Mouse (Mus musculus): ENCODE data around the gene Fto.

Gene Fto

DNA sequence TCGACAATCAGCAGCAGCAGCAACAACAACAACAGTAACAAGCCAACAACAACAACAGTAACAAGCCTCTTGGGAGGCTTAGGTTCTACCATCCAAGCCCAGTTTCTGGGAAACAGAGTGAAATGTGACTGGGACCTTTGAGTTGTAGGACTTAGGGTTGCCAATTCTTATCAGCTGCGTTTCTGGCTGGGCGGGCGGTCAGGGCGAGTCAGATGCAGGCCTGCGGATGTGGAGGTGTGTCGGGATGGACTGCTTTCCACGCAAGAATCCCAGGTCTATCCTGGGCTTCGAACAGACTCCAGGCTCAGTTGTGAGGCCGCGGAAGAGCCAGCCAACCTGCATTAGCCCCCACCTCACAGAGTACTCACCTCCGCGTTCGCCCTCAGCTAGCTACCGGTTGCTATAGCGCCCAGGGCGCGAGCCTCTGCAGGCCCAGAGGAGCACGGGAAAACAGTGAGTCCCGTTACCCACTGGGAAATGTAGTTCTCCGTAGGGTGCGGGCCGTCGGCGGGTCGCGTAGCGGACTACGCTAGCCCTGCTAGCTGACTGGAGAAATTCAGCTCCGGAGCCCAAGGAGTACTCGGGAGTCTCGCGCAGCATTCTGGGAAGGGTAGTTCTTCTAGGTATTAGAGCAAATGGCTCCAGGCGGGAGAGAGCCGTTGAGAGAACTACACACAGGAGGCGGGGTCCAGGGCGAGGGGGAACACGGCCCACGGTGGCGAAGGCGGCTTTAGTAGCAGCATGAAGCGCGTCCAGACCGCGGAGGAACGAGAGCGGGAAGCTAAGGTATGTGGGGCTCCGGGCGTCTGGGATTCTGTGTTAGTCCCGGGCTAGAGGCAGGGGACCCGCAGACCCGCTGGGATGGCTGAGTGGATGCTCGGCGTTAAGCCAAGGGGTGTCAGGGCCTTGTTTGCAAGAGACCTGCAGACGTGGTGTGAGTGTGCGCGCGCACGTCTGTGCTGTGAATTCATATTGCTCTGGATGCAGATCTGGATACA is at the start of gene Fto, which contains the start of gene Rpgrip1l:
Fto (plus strand) TSS at position 691 of the 998 bp plus-strand sequence.
Rpgrip1l (minus strand) TSS at position 428 of the 998 bp plus-strand sequence.
- DNase-seq (ENCODE audit: extremely low spot score, low spot score), result peak; percentile 96

GRCm38 (mm10) chr8:91263939-91264338 is 49.4 kb upstream of the Fto start:
- DNase-seq (ENCODE audit: extremely low spot score, low spot score), result no peak

- no peak for DNase-seq (ENCODE audit: extremely low spot score, low spot score)
These were observed 48.8 kb upstream of the Fto start for GRCm38 (mm10) chr8:91264564-91264963.

DNA sequence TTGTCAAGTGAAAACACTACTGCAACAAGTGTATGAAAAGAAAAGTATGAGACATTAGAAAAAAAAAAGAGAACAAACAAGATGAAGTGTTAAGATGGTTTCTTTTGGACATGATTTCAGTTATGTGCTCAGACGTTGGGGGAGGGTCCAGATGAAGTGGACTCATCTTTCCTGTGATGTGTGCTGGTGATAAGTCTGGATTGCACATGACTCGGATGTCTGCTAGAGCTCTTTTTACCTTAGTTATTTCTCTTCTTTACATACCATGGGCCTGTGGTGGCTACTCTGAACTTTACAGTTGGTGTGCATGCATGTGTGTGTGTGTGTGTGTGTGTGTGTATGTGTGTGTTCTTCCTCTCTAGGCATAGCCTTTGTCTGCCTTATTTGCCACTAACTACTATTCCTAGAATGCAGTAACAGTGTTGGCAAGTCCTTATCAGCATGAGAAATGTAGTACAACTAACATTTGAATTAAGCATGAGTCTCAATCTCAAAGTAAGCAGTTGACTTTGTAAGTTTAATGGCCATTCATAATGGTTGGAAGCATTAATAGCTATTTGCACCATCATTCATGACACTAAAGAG is 43.9 kb upstream of the Fto start:
- DNase-seq (ENCODE audit: extremely low spot score, low spot score), result no peak

DNA sequence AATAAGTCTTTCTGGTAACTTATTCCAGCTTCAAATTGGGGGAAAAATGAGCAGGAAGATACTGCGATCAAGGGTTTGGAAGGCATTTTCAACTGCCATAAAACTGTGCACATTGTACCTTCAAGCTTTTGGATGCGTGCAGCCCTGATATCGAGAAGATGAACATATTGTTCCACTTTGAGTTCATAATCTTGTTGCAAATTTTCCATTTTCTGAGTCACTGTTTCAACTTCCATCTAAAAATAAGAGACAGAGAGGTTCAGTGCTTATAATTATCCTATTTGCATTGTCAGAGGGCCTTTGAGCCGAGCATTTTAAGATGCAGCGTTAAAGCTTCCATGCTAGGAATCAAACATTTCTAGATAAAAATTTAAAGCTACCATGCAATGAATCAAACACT is 39.8 kb upstream of the Fto start:
- no peak for DNase-seq (ENCODE audit: extremely low spot score, low spot score)

GRCm38 (mm10) chr8:91276337-91276736 is 37.0 kb upstream of the Fto start:
- no peak for DNase-seq (ENCODE audit: extremely low spot score, low spot score)

DNA sequence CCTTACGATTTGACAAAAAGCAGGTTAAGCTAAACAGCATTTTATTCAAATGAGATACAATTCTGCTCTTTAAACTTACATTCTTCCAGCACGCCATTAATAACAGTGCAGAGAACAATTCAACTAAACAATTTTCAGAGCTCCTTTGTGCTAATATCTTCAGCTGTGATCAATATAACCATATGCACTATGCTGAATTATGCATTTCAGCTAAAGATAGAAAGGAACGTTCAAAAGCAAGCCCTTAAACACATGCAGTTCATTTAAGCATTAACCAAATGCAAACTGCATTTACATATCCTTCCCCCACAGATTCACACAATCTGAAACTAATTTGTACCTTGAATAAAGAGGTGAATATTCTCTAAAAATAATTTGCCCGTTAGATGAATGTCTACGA is 35.3 kb upstream of the Fto start:
- DNase-seq (ENCODE audit: extremely low spot score, low spot score), result no peak

DNA sequence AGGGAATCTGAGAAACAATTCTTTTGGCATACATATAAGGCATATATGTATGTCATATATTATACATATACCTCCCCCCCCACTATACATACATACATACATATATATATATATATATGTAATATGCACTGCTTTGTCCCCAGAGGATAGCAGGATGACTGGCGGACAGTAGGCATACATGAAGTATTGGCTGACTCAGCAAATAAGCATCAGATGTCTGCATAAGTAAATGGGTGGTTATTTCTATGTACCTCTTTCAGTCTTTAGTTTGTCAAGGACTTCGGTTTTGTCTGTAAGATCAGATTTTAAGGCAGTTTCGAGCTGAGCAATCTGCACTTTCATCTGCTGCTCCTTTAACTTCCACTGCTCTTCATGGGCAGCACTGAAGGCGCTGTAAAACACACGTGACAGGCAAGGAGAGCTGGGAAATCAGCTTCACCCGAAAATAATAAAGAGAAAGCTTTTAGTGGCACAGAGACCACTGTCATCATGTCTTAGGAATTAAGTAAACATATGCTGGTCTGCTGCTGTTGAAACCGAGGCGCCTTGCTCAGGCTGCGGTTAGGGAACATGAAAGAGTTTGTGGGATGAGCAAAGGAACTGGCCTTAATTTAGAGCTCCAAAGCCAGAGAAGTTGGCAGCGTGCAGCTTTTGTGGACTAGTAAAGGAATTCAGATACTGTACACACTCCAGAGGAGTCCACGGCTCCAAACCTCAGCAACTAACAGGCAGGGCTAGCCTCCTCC is 32.7 kb upstream of the Fto start:
- DNase-seq (ENCODE audit: extremely low spot score, low spot score), result no peak

DNA sequence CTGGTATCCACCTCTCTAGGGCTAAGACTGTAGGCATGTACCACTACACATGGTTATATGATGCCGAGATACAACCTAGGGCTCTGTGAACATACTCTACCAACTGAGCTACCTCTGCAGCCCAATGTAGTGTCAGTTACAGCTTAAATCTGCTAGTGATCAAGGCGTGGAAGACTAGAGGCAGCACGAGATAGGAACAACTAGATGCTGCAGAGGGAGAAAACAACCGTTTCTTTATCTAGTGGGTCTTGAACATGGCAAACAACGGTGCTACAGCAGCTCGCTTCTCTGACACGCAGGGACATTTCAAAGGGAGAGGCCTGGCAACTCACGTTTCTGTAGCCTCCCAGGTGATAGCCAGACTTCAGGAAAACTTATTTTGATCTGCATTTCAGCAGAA is 31.8 kb upstream of the Fto start:
- DNase-seq (ENCODE audit: extremely low spot score, low spot score), result no peak

DNA sequence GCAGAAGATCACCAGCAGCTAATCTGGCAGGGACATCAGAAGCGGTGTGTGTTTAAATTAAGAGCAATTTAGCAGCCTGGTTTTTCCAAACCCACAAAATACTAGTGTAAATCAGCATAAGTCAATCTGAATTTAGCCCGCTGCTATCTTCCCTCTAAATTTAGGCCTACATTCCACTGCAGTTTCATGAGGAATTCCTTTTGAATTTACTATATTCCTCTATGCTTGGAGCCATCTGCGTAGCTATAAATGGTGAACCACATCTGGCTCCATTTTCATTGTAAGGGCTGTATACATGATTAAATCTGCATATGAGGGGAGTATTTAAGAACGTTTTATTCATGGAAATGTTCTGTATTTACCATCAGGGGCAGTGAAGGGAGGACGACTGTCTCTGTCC is 30.7 kb upstream of the Fto start:
- no peak for DNase-seq (ENCODE audit: extremely low spot score, low spot score)

DNA sequence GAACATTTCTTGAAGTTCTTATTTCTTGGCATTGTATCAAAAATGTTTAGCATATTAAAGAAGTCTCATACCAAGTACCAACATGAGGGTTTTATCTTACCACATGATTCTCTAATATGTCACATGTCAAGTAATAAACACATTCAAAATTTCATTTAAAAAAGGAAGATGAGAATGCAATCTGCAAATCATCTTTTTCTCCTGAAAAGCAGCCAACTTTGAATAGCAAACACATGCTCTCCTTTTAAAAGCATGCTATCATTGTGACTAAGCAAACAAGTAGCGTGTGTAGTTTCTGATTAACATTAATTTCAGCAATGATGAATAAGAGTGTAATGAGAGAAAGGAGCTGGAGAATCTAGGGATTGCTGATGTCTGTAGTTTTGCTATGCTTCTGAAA is 29.5 kb upstream of the Fto start:
- no peak for DNase-seq (ENCODE audit: extremely low spot score, low spot score)

GRCm38 (mm10) chr8:91286237-91286636 is 27.1 kb upstream of the Fto start:
- DNase-seq (ENCODE audit: extremely low spot score, low spot score), result no peak

- DNase-seq (ENCODE audit: extremely low spot score, low spot score), result no peak
These were observed 22.7 kb upstream of the Fto start for GRCm38 (mm10) chr8:91290576-91290975.

DNA sequence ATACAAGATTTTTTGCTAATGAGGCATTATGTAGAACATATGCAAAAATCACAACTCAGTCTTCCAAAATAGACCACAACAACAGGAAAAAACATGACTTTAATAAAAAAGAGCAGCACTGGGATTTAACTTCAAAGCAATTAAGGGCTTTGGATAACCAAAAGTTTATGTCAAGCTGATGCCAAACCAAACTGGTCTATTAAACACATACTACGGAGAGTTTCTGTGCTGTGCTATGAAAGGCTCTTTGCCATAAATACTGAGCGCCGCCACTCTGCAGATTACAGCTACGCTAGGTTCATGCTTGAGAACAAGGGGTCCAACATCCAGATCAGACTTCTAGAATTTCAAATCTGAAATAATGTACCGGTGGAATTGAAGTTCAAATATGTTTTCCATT is 17.5 kb upstream of the Fto start:
- no peak for DNase-seq (ENCODE audit: extremely low spot score, low spot score)

DNA sequence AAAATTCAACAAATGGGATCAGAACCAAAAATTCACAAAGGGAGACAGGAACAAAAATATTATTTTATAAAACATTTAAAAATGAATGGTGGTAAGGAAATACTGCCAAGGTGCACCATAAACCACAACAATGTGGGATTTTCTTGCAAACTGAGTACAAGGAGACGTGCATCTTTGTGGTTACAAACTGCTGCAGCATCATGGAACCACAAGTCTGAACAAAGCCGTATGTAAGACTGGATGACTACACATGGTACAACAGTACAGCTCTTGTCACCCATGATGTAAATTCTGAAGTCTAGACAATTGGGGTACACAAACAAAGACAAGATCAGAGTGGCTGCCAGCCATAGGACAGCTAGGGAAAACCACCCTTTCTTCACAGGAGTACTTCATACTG is 14.7 kb upstream of the Fto start:
- DNase-seq (ENCODE audit: extremely low spot score, low spot score), result no peak

DNA sequence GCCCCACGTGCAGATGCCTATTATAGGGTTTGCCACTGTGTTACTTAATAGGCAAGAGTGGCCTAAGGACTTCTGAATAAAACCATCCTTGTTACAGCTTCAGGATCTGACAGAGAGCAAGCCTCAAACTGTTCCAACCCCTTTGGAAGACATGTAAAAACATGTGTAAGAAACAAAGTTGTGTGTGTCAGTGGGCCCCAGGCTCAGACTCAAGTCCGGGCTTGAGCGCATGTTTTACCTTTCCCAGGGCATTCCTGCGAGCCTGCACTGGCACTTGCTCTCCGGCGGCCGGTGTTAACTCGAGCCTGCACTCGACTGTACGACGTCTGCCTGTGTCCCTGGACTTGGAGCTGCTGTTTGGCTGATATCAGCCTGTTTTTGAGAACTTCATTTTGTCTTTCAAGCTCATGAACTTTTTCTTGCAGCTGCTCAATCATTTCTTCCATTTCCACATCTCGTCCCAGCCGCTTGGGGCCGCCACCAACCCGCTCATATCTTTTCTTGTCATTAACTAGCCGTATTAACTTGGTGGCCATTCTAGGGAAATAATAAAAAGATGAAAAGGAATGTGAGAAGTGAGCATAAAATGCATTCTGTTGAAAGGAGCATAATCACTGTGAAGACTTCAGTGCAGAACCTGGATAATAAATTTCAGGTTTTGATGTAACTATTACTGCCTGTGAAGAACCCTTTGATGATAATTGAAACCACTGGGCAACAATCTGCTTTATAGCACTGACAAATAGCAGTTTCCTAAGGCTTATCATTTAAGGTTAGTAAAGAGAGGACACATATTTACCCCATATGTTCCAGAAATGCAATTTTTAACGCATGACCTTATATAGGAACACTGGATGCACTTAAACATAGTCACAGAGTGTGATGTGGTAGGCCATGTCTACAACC is 8.6 kb upstream of the Fto start:
- DNase-seq (ENCODE audit: extremely low spot score, low spot score), result no peak

DNA sequence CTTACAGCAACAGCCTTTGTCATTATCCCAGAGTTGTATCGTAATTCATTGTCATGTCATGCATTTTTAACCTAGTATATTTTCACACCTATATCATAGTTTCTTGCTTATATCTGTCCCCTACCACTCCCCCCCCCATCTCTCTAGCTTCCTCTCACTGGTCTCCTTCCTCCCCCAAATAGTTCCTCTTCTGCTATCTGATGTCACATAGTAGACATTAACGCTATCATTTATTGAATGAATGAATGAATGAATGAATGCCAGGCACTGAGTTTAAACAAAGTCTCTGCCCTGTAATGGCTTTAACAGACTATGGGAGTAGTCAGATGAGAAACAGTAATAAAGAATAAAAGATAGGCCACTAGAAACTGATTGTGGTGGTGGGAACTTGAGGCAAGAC is 983 bp upstream of the Fto start:
- DNase-seq (ENCODE audit: extremely low spot score, low spot score), result no peak

DNA sequence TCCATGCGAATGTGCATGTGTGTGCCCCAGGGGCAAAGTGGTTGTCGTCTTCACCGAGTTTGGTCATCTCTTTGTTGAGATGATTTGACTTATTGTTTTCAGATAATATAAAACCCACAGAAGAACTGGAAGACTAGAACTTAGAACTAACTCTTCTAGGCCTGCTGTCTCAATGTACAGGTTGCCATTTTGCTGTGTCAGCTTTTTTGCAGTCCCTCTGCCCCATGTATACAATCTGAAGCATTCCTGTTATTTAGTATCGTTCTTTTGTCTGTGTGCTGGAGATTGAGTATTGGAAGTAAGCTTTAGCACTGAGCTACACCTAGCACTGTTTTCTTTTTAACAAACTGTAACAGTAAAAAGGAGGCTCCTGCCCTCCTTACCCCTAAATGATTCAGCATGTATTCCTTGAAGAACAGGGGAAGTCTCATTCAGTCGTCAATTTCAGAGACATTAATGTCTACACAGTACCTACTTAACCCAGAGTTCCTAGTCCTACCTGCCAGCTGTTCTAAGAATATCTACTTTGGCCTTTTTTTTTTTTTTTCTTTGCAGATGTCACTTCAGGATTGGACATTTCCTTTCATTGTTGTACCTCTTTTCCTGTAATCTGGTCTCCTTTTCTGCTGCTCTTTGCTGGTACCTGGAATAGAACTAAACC is 4.4 kb downstream of the Fto start:
- no peak for DNase-seq (ENCODE audit: extremely low spot score, low spot score)

GRCm38 (mm10) chr8:91318938-91319729 is 5.8 kb downstream of the Fto start:
- no peak for DNase-seq (ENCODE audit: extremely low spot score, low spot score)

DNA sequence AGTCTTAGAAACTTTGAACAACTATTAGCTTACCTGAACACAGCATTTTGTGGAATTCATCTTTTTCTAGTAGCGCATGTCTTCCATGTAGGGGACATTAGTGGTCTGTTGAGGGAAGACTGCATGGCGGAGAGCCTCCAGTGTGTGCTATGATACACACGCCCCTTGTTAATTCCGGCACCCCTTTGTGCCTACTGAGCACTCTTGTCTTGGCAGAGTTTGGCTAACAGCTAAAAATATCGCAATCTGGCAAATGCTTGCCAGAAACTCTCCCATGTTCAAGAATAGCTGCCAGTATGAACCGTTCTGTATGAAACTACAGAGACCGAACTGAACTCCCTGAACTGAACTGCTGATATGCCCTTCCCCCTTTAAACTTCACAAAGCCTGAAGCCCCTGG is 10.2 kb downstream of the Fto start:
- no peak for DNase-seq (ENCODE audit: extremely low spot score, low spot score)
